Mouse (Mus musculus) kidney, adult 2 months (tissue): ENCODE results near the gene Ino80b.
A peak's percentile ranks its signal among the peaks of the same experiment; 100 is the strongest.

ENCODE experiments used
- CTCF ChIP-seq: fragments of 200-500 bp; conservative IDR thresholded peaks from 2 replicates; pipeline ENCODE4 v1.5.1; 2011; ENCODE audit warnings: low read depth, mild to moderate bottlenecking, control low read depth, low read length, moderate library complexity, mixed read lengths; ENCODE audit not compliant: insufficient read depth, insufficient read length
- POLR2A ChIP-seq: fragments of 200-500 bp; IDR thresholded peaks from one replicate; pipeline ENCODE4 v1.6.1; 2011; ENCODE audit warnings: low read depth, low read length, control low read depth

GRCm38 (mm10) chr6:83137576-83137950, 12.3 kb upstream of the Ino80b start:
- no peak; the same call in 1 of the 2 replicates for TF ChIP-seq CTCF
- TF ChIP-seq POLR2A = peak; percentile 87
